Mouse (Mus musculus): ENCODE data around the gene Syn2.

DNA sequence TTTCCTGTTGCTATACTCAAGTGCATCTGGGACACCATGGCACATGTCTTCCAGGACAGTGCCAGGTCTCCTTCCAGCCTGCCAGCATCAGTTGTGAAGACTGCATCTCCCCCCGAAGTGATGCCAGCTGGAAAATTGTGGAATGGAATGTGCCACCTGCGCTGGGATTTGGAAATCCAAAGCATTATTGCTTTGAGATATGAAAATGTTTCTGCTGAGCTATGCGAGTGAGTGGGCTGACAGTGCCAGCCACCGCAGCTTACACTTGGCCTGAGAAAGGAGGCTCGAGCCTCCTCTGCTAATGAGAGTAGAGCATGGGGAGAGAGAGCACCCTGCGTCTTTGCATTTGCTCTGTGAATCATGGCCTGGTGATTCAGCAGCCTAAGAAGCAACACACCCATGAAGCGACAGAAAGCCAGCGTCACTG, 86.5 kb downstream of the Syn2 start:
- no peak for TF ChIP-seq GATA1 (IDR thresholded peaks at IDR 0.05; ENCODE audit: borderline replicate concordance, low read length)
- TF ChIP-seq FLI1 (IDR thresholded peaks at IDR 0.05; ENCODE audit: low read length): no peak

Measured in megakaryocyte, embryonic 14.5 days (primary cell).